Mouse (Mus musculus): Measurements from ENCODE around the gene C530008M17Rik. TPM values are rescaled to one million over a fixed set of nuclear protein-coding genes. Genes with fewer than 3 reads are reported as not detected.

Gene C530008M17Rik
- polyA plus RNA-seq, 1 experiment from 2014 or later, result 21.6 TPM

GRCm38 (mm10) chr5:76822097-76822496 lies 165.8 kb downstream of the C530008M17Rik start:
- Histone ChIP-seq H3K27ac (ENCODE audit: low read length) (no peak overlapping the region), H3K4me3 (ENCODE audit: low read depth, low read length) (no peak overlapping the region), H3K4me2 (replicated peaks; ENCODE audit: low read depth, low read length) (no peak overlapping the region), H3K9ac (replicated peaks; ENCODE audit: low read depth, low read length) (no peak overlapping the region), H3K27me3 (ENCODE audit: control insufficient read depth, insufficient read depth, low read length) (no peaks in the 10 kb centered on the region), H3K9me3 (ENCODE audit: control insufficient read depth, low read depth, low read length) (no peaks in the 10 kb centered on the region), H3K36me3 (ENCODE audit: control insufficient read depth, insufficient read depth, low read length) (no peaks in the 10 kb centered on the region), H3K4me1 (ENCODE audit: control insufficient read depth, insufficient read depth, low read length) (no peaks in the 10 kb centered on the region)
- ATAC-seq (ENCODE audit: insufficient number of reproducible peaks, insufficient read depth, low FRiP score, low read depth), result no peak
- WGBS, result 70% methylated on average over 15 of the region's 15 CpGs

GRCm38 (mm10) chr5:76828527-76829240 lies 172.4 kb downstream of the C530008M17Rik start:
- no peaks in the 10 kb centered on the region for H3K4me1 ChIP-seq (ENCODE audit: control insufficient read depth, insufficient read depth, low read length)
- no peak overlapping the region for H3K27ac ChIP-seq (ENCODE audit: low read length)
- no peak overlapping the region for H3K4me2 ChIP-seq (replicated peaks; ENCODE audit: low read depth, low read length)
- H3K4me3 ChIP-seq (ENCODE audit: low read depth, low read length), result no peak overlapping the region
- no peak overlapping the region for H3K9ac ChIP-seq (replicated peaks; ENCODE audit: low read depth, low read length)
- H3K9me3 ChIP-seq (ENCODE audit: control insufficient read depth, low read depth, low read length), result no peaks in the 10 kb centered on the region
- ATAC-seq (ENCODE audit: insufficient number of reproducible peaks, insufficient read depth, low FRiP score, low read depth), result no peak
- H3K27me3 ChIP-seq (ENCODE audit: control insufficient read depth, insufficient read depth, low read length), result no peaks in the 10 kb centered on the region
- no peaks in the 10 kb centered on the region for H3K36me3 ChIP-seq (ENCODE audit: control insufficient read depth, insufficient read depth, low read length)
- 90% methylated on average over 7 of the region's 7 CpGs for WGBS

GRCm38 (mm10) chr5:76832529-76833210 lies 176.4 kb downstream of the C530008M17Rik start:
- H3K4me3 ChIP-seq (ENCODE audit: low read depth, low read length), result no peak overlapping the region
- no peaks in the 10 kb centered on the region for H3K27me3 ChIP-seq (ENCODE audit: control insufficient read depth, insufficient read depth, low read length)
- no peaks in the 10 kb centered on the region for H3K9me3 ChIP-seq (ENCODE audit: control insufficient read depth, low read depth, low read length)
- no peak overlapping the region for H3K27ac ChIP-seq (ENCODE audit: low read length)
- H3K4me1 ChIP-seq (ENCODE audit: control insufficient read depth, insufficient read depth, low read length), result no peaks in the 10 kb centered on the region
- 79% methylated on average over 17 of the region's 17 CpGs for WGBS
- no peak for ATAC-seq (ENCODE audit: insufficient number of reproducible peaks, insufficient read depth, low FRiP score, low read depth)
- H3K36me3 ChIP-seq (ENCODE audit: control insufficient read depth, insufficient read depth, low read length), result no peaks in the 10 kb centered on the region
- no peak overlapping the region for H3K9ac ChIP-seq (replicated peaks; ENCODE audit: low read depth, low read length)
- H3K4me2 ChIP-seq (replicated peaks; ENCODE audit: low read depth, low read length), result no peak overlapping the region

- Histone ChIP-seq H3K27me3 (ENCODE audit: control insufficient read depth, insufficient read depth, low read length) (no peaks in the 10 kb centered on the region), H3K4me2 (replicated peaks; ENCODE audit: low read depth, low read length) (no peak overlapping the region), H3K9me3 (ENCODE audit: control insufficient read depth, low read depth, low read length) (no peaks in the 10 kb centered on the region), H3K36me3 (ENCODE audit: control insufficient read depth, insufficient read depth, low read length) (no peaks in the 10 kb centered on the region), H3K4me3 (ENCODE audit: low read depth, low read length) (no peak overlapping the region), H3K9ac (replicated peaks; ENCODE audit: low read depth, low read length) (no peak overlapping the region), H3K27ac (ENCODE audit: low read length) (no peak overlapping the region), H3K4me1 (ENCODE audit: control insufficient read depth, insufficient read depth, low read length) (no peaks in the 10 kb centered on the region)
- ATAC-seq (ENCODE audit: insufficient number of reproducible peaks, insufficient read depth, low FRiP score, low read depth), result no peak
- 64% methylated on average over 5 of the region's 5 CpGs for WGBS
Measured at GRCm38 (mm10) chr5:76837018-76837417, 180.7 kb downstream of the C530008M17Rik start.

GRCm38 (mm10) chr5:76839786-76840185 lies 183.5 kb downstream of the C530008M17Rik start:
- 0 out of 2 replicates have a peak, but pooled peaks cover 4% of the 10 kb centered on the region for H3K4me1 ChIP-seq (ENCODE audit: control insufficient read depth, insufficient read depth, low read length)
- no peak for ATAC-seq (ENCODE audit: insufficient number of reproducible peaks, insufficient read depth, low FRiP score, low read depth)
- no peaks in the 10 kb centered on the region for H3K36me3 ChIP-seq (ENCODE audit: control insufficient read depth, insufficient read depth, low read length)
- H3K9ac ChIP-seq (replicated peaks; ENCODE audit: low read depth, low read length), result no peak overlapping the region
- H3K4me3 ChIP-seq (ENCODE audit: low read depth, low read length), result no peak overlapping the region
- 85% methylated on average over 6 of the region's 6 CpGs for WGBS
- H3K27ac ChIP-seq (ENCODE audit: low read length), result no peak overlapping the region
- H3K4me2 ChIP-seq (replicated peaks; ENCODE audit: low read depth, low read length), result no peak overlapping the region
- H3K27me3 ChIP-seq (ENCODE audit: control insufficient read depth, insufficient read depth, low read length), result no peaks in the 10 kb centered on the region
- no peaks in the 10 kb centered on the region for H3K9me3 ChIP-seq (ENCODE audit: control insufficient read depth, low read depth, low read length)

- 94% methylated on average over 2 of the region's 2 CpGs for WGBS
Measured at GRCm38 (mm10) chr5:76841859-76842258, 185.5 kb downstream of the C530008M17Rik start.

GRCm38 (mm10) chr5:76843448-76843847 lies 187.1 kb downstream of the C530008M17Rik start:
- H3K4me1 ChIP-seq (ENCODE audit: control insufficient read depth, insufficient read depth, low read length), result 0 out of 2 replicates have a peak, but pooled peaks cover 5% of the 10 kb centered on the region
- no peaks in the 10 kb centered on the region for H3K27me3 ChIP-seq (ENCODE audit: control insufficient read depth, insufficient read depth, low read length)
- no peak overlapping the region for H3K9ac ChIP-seq (replicated peaks; ENCODE audit: low read depth, low read length)
- no peaks in the 10 kb centered on the region for H3K36me3 ChIP-seq (ENCODE audit: control insufficient read depth, insufficient read depth, low read length)
- H3K4me3 ChIP-seq (ENCODE audit: low read depth, low read length), result no peak overlapping the region
- no peak overlapping the region for H3K27ac ChIP-seq (ENCODE audit: low read length)
- no peak overlapping the region for H3K4me2 ChIP-seq (replicated peaks; ENCODE audit: low read depth, low read length)
- no peak for ATAC-seq (ENCODE audit: insufficient number of reproducible peaks, insufficient read depth, low FRiP score, low read depth)
- 10% methylated on average over 4 of the region's 4 CpGs for WGBS
- H3K9me3 ChIP-seq (ENCODE audit: control insufficient read depth, low read depth, low read length), result no peaks in the 10 kb centered on the region

More at GRCm38 (mm10) chr5:76841859-76842258, 185.5 kb downstream of the C530008M17Rik start:
- H3K4me3 ChIP-seq (ENCODE audit: low read depth, low read length), result no peak overlapping the region
- no peaks in the 10 kb centered on the region for H3K27me3 ChIP-seq (ENCODE audit: control insufficient read depth, insufficient read depth, low read length)
- H3K9me3 ChIP-seq (ENCODE audit: control insufficient read depth, low read depth, low read length), result no peaks in the 10 kb centered on the region
- no peak overlapping the region for H3K4me2 ChIP-seq (replicated peaks; ENCODE audit: low read depth, low read length)
- 0 out of 2 replicates have a peak, but pooled peaks cover 5% of the 10 kb centered on the region for H3K4me1 ChIP-seq (ENCODE audit: control insufficient read depth, insufficient read depth, low read length)
- no peak overlapping the region for H3K27ac ChIP-seq (ENCODE audit: low read length)
- no peaks in the 10 kb centered on the region for H3K36me3 ChIP-seq (ENCODE audit: control insufficient read depth, insufficient read depth, low read length)
- ATAC-seq (ENCODE audit: insufficient number of reproducible peaks, insufficient read depth, low FRiP score, low read depth), result no peak
- no peak overlapping the region for H3K9ac ChIP-seq (replicated peaks; ENCODE audit: low read depth, low read length)

GRCm38 (mm10) chr5:76843851-76844419 lies 187.6 kb downstream of the C530008M17Rik start:
- H3K27me3 ChIP-seq (ENCODE audit: control insufficient read depth, insufficient read depth, low read length), result no peaks in the 10 kb centered on the region
- H3K4me3 ChIP-seq (ENCODE audit: low read depth, low read length), result no peak overlapping the region
- no peak overlapping the region for H3K4me2 ChIP-seq (replicated peaks; ENCODE audit: low read depth, low read length)
- no peak overlapping the region for H3K27ac ChIP-seq (ENCODE audit: low read length)
- H3K36me3 ChIP-seq (ENCODE audit: control insufficient read depth, insufficient read depth, low read length), result no peaks in the 10 kb centered on the region
- H3K9ac ChIP-seq (replicated peaks; ENCODE audit: low read depth, low read length), result no peak overlapping the region
- WGBS, result 79% methylated on average over 9 of the region's 9 CpGs
- peak; percentile 40; the same call in 1 of the 2 replicates for ATAC-seq (ENCODE audit: insufficient number of reproducible peaks, insufficient read depth, low FRiP score, low read depth)
- no peaks in the 10 kb centered on the region for H3K9me3 ChIP-seq (ENCODE audit: control insufficient read depth, low read depth, low read length)
- H3K4me1 ChIP-seq (ENCODE audit: control insufficient read depth, insufficient read depth, low read length), result 0 out of 2 replicates have a peak, but pooled peaks cover 5% of the 10 kb centered on the region

Data from stomach, embryonic 14.5 days (tissue).